Mouse (Mus musculus): ENCODE results near the gene Padi2. TPM values are rescaled to one million over a fixed set of nuclear protein-coding genes. Genes with fewer than 3 reads are reported as not detected.
A peak's percentile ranks its signal among the peaks of the same experiment; 100 is the strongest.

Padi2 gene
- 100 to 1,000 TPM; 101 to 150 TPM for total RNA-seq (2021)
- long read RNA-seq, experiment 1, full-length matches to known transcripts, result 45 of 87 reads
- long read RNA-seq, experiment 1, partial matches to known transcripts, result 12 of 87 reads
- long read RNA-seq, experiment 1, other reads (novel, unspliced or antisense), result 30 of 87 reads
- long read RNA-seq, experiment 2, full-length matches to known transcripts, result 68 of 120 reads
- long read RNA-seq, experiment 2, partial matches to known transcripts, result 7 of 120 reads
- long read RNA-seq, experiment 2, other reads (novel, unspliced or antisense), result 45 of 120 reads

GRCm38 (mm10) chr4:140906076-140906826 is at the start of gene Padi2:
Padi2 (plus strand) TSS chr4:140906344.
- peak; percentile 68 for DNase-seq
- intact Hi-C loops (cut with DNase I; ENCODE audit: low total_unique reads), result no loop called here

GRCm38 (mm10) chr4:140857041-140857440 is 49.1 kb upstream of the Padi2 start:
- no peak for DNase-seq
- intact Hi-C loops (cut with DNase I; ENCODE audit: low total_unique reads), result no loop called here

GRCm38 (mm10) chr4:140857813-140858212 is 48.3 kb upstream of the Padi2 start:
- intact Hi-C loops (cut with DNase I; ENCODE audit: low total_unique reads), result no loop called here

GRCm38 (mm10) chr4:140859291-140859690 is 46.9 kb upstream of the Padi2 start:
- intact Hi-C loops (cut with DNase I; ENCODE audit: low total_unique reads), result no loop called here
- DNase-seq, result no peak

More at GRCm38 (mm10) chr4:140857813-140858212, 48.3 kb upstream of the Padi2 start:
- DNase-seq, result no peak

- intact Hi-C loops (cut with DNase I; ENCODE audit: low total_unique reads), result no loop called here
- no peak for DNase-seq
Observed at GRCm38 (mm10) chr4:140860125-140860766, 45.9 kb upstream of the Padi2 start.

GRCm38 (mm10) chr4:140860767-140861147 is 45.4 kb upstream of the Padi2 start:
- intact Hi-C loops (cut with DNase I; ENCODE audit: low total_unique reads), result no loop called here
- DNase-seq, result no peak

GRCm38 (mm10) chr4:140862036-140862650 is 44.0 kb upstream of the Padi2 start:
- intact Hi-C loops (cut with DNase I; ENCODE audit: low total_unique reads), result no loop called here
- no peak for DNase-seq

- DNase-seq, result no peak
- intact Hi-C loops (cut with DNase I; ENCODE audit: low total_unique reads), result no loop called here
Observed at GRCm38 (mm10) chr4:140868484-140869190, 37.5 kb upstream of the Padi2 start.

- intact Hi-C loops (cut with DNase I; ENCODE audit: low total_unique reads), result no loop called here
- DNase-seq, result peak; percentile 1
Observed at GRCm38 (mm10) chr4:140869945-140870344, 36.2 kb upstream of the Padi2 start.

GRCm38 (mm10) chr4:140870876-140871275 is 35.3 kb upstream of the Padi2 start:
- DNase-seq, result no peak
- intact Hi-C loops (cut with DNase I; ENCODE audit: low total_unique reads), result no loop called here

GRCm38 (mm10) chr4:140871376-140871775 is 34.8 kb upstream of the Padi2 start:
- no peak for DNase-seq
- intact Hi-C loops (cut with DNase I; ENCODE audit: low total_unique reads), result no loop called here

GRCm38 (mm10) chr4:140871851-140872685 is 34.1 kb upstream of the Padi2 start:
- DNase-seq, result peak; percentile 2
- intact Hi-C loops (cut with DNase I; ENCODE audit: low total_unique reads), result no loop called here

GRCm38 (mm10) chr4:140872686-140872992 is 33.5 kb upstream of the Padi2 start:
- intact Hi-C loops (cut with DNase I; ENCODE audit: low total_unique reads), result no loop called here
- DNase-seq, result peak; percentile 1

- peak; percentile 2 for DNase-seq
Observed at GRCm38 (mm10) chr4:140873011-140873410, 33.1 kb upstream of the Padi2 start.

GRCm38 (mm10) chr4:140876161-140876560 is 30.0 kb upstream of the Padi2 start:
- DNase-seq, result no peak
- intact Hi-C loops (cut with DNase I; ENCODE audit: low total_unique reads), result no loop called here

More at GRCm38 (mm10) chr4:140873011-140873410, 33.1 kb upstream of the Padi2 start:
- intact Hi-C loops (cut with DNase I; ENCODE audit: low total_unique reads), result no loop called here

- DNase-seq, result no peak
Observed at GRCm38 (mm10) chr4:140876681-140877080, 29.5 kb upstream of the Padi2 start.

GRCm38 (mm10) chr4:140877441-140877840 is 28.7 kb upstream of the Padi2 start:
- DNase-seq, result no peak
- intact Hi-C loops (cut with DNase I; ENCODE audit: low total_unique reads), result no loop called here

More at GRCm38 (mm10) chr4:140876681-140877080, 29.5 kb upstream of the Padi2 start:
- intact Hi-C loops (cut with DNase I; ENCODE audit: low total_unique reads), result no loop called here

- DNase-seq, result no peak
- intact Hi-C loops (cut with DNase I; ENCODE audit: low total_unique reads), result no loop called here
Observed at GRCm38 (mm10) chr4:140878655-140879054, 27.5 kb upstream of the Padi2 start.

- no peak for DNase-seq
- intact Hi-C loops (cut with DNase I; ENCODE audit: low total_unique reads), result no loop called here
Observed at GRCm38 (mm10) chr4:140879116-140879515, 27.0 kb upstream of the Padi2 start.

Measured in gastrocnemius, postnatal 14 days (tissue).